Mouse (Mus musculus): Measurements from ENCODE around the gene Ppp1r26. TPM values are rescaled to one million over a fixed set of nuclear protein-coding genes. Genes with fewer than 3 reads are reported as not detected.

Ppp1r26 gene
- polyA plus RNA-seq, 1 experiment from 2014 or later: 5.4 TPM

GRCm38 (mm10) chr2:28446181-28446514 is 452 bp upstream of the Ppp1r26 start:
- H3K9ac ChIP-seq: peak overlapping the region; percentile 80
- peaks cover 16% of the 10 kb centered on the region for H3K4me1 ChIP-seq
- ATAC-seq (replicated peaks; ENCODE audit: low FRiP score): peak; percentile 20; the same call in 1 of the 2 replicates
- peaks cover 17% of the 10 kb centered on the region for H3K36me3 ChIP-seq
- H3K27ac ChIP-seq: peak overlapping the region; percentile 82
- H3K4me3 ChIP-seq (replicated peaks): peak overlapping the region; percentile 79
- H3K27me3 ChIP-seq: no peaks in the 10 kb centered on the region
- no peaks in the 10 kb centered on the region for H3K9me3 ChIP-seq (replicated peaks)
- H3K4me2 ChIP-seq: peak overlapping the region; percentile 97
- WGBS: 13% methylated on average over 5 of the region's 5 CpGs

- peak; percentile 35 for ATAC-seq (replicated peaks; ENCODE audit: low FRiP score)
- Histone ChIP-seq H3K9ac (peak overlapping the region; percentile 80), H3K4me2 (peak overlapping the region; percentile 97), H3K36me3 (peaks cover 28% of the 10 kb centered on the region), H3K4me1 (peaks cover 16% of the 10 kb centered on the region), H3K9me3 (replicated peaks) (no peaks in the 10 kb centered on the region), H3K27me3 (no peaks in the 10 kb centered on the region), H3K27ac (peak overlapping the region; percentile 82), H3K4me3 (replicated peaks) (peak overlapping the region; percentile 79)
- 8% methylated on average over 11 of the region's 11 CpGs for WGBS
Measured at GRCm38 (mm10) chr2:28447315-28447670, 693 bp downstream of the Ppp1r26 start.

GRCm38 (mm10) chr2:28451663-28452062 is 5.1 kb downstream of the Ppp1r26 start:
- WGBS: 87% methylated on average over 11 of the region's 11 CpGs
- no peak overlapping the region for H3K4me3 ChIP-seq (replicated peaks)
- no peak overlapping the region for H3K4me2 ChIP-seq
- peaks cover 46% of the 10 kb centered on the region for H3K36me3 ChIP-seq
- no peak overlapping the region for H3K9ac ChIP-seq
- H3K27ac ChIP-seq: no peak overlapping the region
- no peaks in the 10 kb centered on the region for H3K27me3 ChIP-seq
- peaks cover 9% of the 10 kb centered on the region; the same call in 1 of the 2 replicates for H3K4me1 ChIP-seq
- no peak for ATAC-seq (replicated peaks; ENCODE audit: low FRiP score)
- no peaks in the 10 kb centered on the region for H3K9me3 ChIP-seq (replicated peaks)

- no peaks in the 10 kb centered on the region for H3K4me1 ChIP-seq
- H3K36me3 ChIP-seq: peaks cover 46% of the 10 kb centered on the region
- no peak overlapping the region for H3K4me3 ChIP-seq (replicated peaks)
- no peak for ATAC-seq (replicated peaks; ENCODE audit: low FRiP score)
- H3K27ac ChIP-seq: no peak overlapping the region
- WGBS: 85% methylated on average over 6 of the region's 6 CpGs
- no peaks in the 10 kb centered on the region for H3K9me3 ChIP-seq (replicated peaks)
- no peak overlapping the region for H3K4me2 ChIP-seq
- no peaks in the 10 kb centered on the region for H3K27me3 ChIP-seq
- no peak overlapping the region for H3K9ac ChIP-seq
Measured at GRCm38 (mm10) chr2:28453539-28453938, 6.9 kb downstream of the Ppp1r26 start.

- WGBS: 81% methylated on average over 1 of the region's 1 CpGs
Measured at GRCm38 (mm10) chr2:28456616-28457015, 10.0 kb downstream of the Ppp1r26 start.

GRCm38 (mm10) chr2:28463919-28464318 is 17.3 kb downstream of the Ppp1r26 start:
- 45% methylated on average over 3 of the region's 3 CpGs for WGBS
- peaks cover under 1% of the 10 kb centered on the region; the same call in 1 of the 2 replicates for H3K36me3 ChIP-seq
- peaks cover 12% of the 10 kb centered on the region for H3K27me3 ChIP-seq

More at GRCm38 (mm10) chr2:28456616-28457015, 10.0 kb downstream of the Ppp1r26 start:
- no peak overlapping the region for H3K4me2 ChIP-seq
- H3K27ac ChIP-seq: no peak overlapping the region
- H3K27me3 ChIP-seq: no peaks in the 10 kb centered on the region
- no peaks in the 10 kb centered on the region for H3K4me1 ChIP-seq
- no peak for ATAC-seq (replicated peaks; ENCODE audit: low FRiP score)
- H3K9ac ChIP-seq: no peak overlapping the region
- no peak overlapping the region for H3K4me3 ChIP-seq (replicated peaks)
- H3K36me3 ChIP-seq: peaks cover 24% of the 10 kb centered on the region
- no peaks in the 10 kb centered on the region for H3K9me3 ChIP-seq (replicated peaks)

GRCm38 (mm10) chr2:28464919-28465318 is 18.3 kb downstream of the Ppp1r26 start:
- H3K4me1 ChIP-seq: peaks cover 20% of the 10 kb centered on the region
- 0 out of 2 replicates have a peak, but pooled peaks cover 2% of the 10 kb centered on the region for H3K9me3 ChIP-seq (replicated peaks)
- no peak overlapping the region for H3K4me3 ChIP-seq (replicated peaks)
- no peak overlapping the region for H3K27ac ChIP-seq
- H3K9ac ChIP-seq: no peak overlapping the region
- 78% methylated on average over 9 of the region's 9 CpGs for WGBS
- ATAC-seq (replicated peaks; ENCODE audit: low FRiP score): no peak
- no peak overlapping the region for H3K4me2 ChIP-seq
- peaks cover 10% of the 10 kb centered on the region for H3K36me3 ChIP-seq
- H3K27me3 ChIP-seq: peaks cover 12% of the 10 kb centered on the region

More at GRCm38 (mm10) chr2:28463919-28464318, 17.3 kb downstream of the Ppp1r26 start:
- no peak for ATAC-seq (replicated peaks; ENCODE audit: low FRiP score)
- no peak overlapping the region for H3K4me2 ChIP-seq
- H3K27ac ChIP-seq: no peak overlapping the region
- no peaks in the 10 kb centered on the region for H3K9me3 ChIP-seq (replicated peaks)
- peaks cover 19% of the 10 kb centered on the region for H3K4me1 ChIP-seq
- H3K9ac ChIP-seq: no peak overlapping the region
- no peak overlapping the region for H3K4me3 ChIP-seq (replicated peaks)

- Histone ChIP-seq H3K27ac (no peak within 1 kb of the TSS), H3K4me2 (peak within 1 kb of the TSS; percentile 77), H3K4me3 (replicated peaks) (peak within 1 kb of the TSS; percentile 39), H3K9me3 (replicated peaks) (0 out of 2 replicates have a peak, but pooled peaks cover 2% of the 10 kb centered on the region), H3K9ac (peak within 1 kb of the TSS; percentile 47; the same call in 1 of the 2 replicates), H3K27me3 (peaks cover 12% of the 10 kb centered on the region), H3K36me3 (peaks cover 21% of the 10 kb centered on the region), H3K4me1 (peaks cover 20% of the 10 kb centered on the region)
- ATAC-seq (replicated peaks; ENCODE audit: low FRiP score): peak; percentile 76
- 5% methylated on average over 25 of the region's 25 CpGs for WGBS
Measured at GRCm38 (mm10) chr2:28465836-28466518, 19.4 kb downstream of the Ppp1r26 start, which contains the start of gene 1700007K13Rik. TSS of gene 1700007K13Rik (minus strand) at chr2:28466332.

GRCm38 (mm10) chr2:28467860-28468485 is 21.4 kb downstream of the Ppp1r26 start, which contains the start of gene Mrps2:
TSS of gene Mrps2 (plus strand) at chr2:28468066.
- peak within 1 kb of the TSS; percentile 71 for H3K4me2 ChIP-seq
- 0 out of 2 replicates have a peak, but pooled peaks cover 8% of the 10 kb centered on the region for H3K9me3 ChIP-seq (replicated peaks)
- WGBS: under 1% methylated on average over 52 of the region's 52 CpGs
- H3K36me3 ChIP-seq: peaks cover 41% of the 10 kb centered on the region
- peaks cover 20% of the 10 kb centered on the region for H3K4me1 ChIP-seq
- H3K27ac ChIP-seq: no peak within 1 kb of the TSS
- H3K4me3 ChIP-seq (replicated peaks): peak within 1 kb of the TSS; percentile 70
- ATAC-seq (replicated peaks; ENCODE audit: low FRiP score): peak; percentile 90
- peaks cover 12% of the 10 kb centered on the region for H3K27me3 ChIP-seq
- H3K9ac ChIP-seq: peak within 1 kb of the TSS; percentile 79

GRCm38 (mm10) chr2:28468486-28469225 is 22.1 kb downstream of the Ppp1r26 start:
- peaks cover 44% of the 10 kb centered on the region for H3K36me3 ChIP-seq
- H3K4me3 ChIP-seq (replicated peaks): peak overlapping the region; percentile 70
- 58% methylated on average over 18 of the region's 18 CpGs for WGBS
- H3K9me3 ChIP-seq (replicated peaks): 0 out of 2 replicates have a peak, but pooled peaks cover 13% of the 10 kb centered on the region
- no peak for ATAC-seq (replicated peaks; ENCODE audit: low FRiP score)
- H3K9ac ChIP-seq: peak overlapping the region; percentile 79
- H3K27me3 ChIP-seq: peaks cover 12% of the 10 kb centered on the region
- peak overlapping the region; percentile 71 for H3K4me2 ChIP-seq
- H3K4me1 ChIP-seq: peaks cover 20% of the 10 kb centered on the region
- no peak overlapping the region for H3K27ac ChIP-seq

- no peak for ATAC-seq (replicated peaks; ENCODE audit: low FRiP score)
- no peak overlapping the region; the same call in 1 of the 2 replicates for H3K4me3 ChIP-seq (replicated peaks)
- H3K36me3 ChIP-seq: peaks cover 44% of the 10 kb centered on the region
- H3K27ac ChIP-seq: no peak overlapping the region
- H3K27me3 ChIP-seq: peaks cover 12% of the 10 kb centered on the region
- H3K4me2 ChIP-seq: no peak overlapping the region
- peaks cover 20% of the 10 kb centered on the region for H3K4me1 ChIP-seq
- H3K9me3 ChIP-seq (replicated peaks): 0 out of 2 replicates have a peak, but pooled peaks cover 13% of the 10 kb centered on the region
- H3K9ac ChIP-seq: no peak overlapping the region
- WGBS: 98% methylated on average over 14 of the region's 14 CpGs
Measured at GRCm38 (mm10) chr2:28469461-28469860, 22.9 kb downstream of the Ppp1r26 start.

All from kidney, embryonic 15.5 days (tissue).